Mouse (Mus musculus) small intestine, adult 2 months (tissue): ENCODE results near the gene Shkbp1. TPM values are rescaled to one million over a fixed set of nuclear protein-coding genes. Genes with fewer than 3 reads are reported as not detected.

ENCODE experiments used
- H3K27ac ChIP-seq: fragments of 200-500 bp; 2 replicates; pipeline ENCODE4 v1.5.1; 2012; ENCODE audit warnings: low read depth, low read length, control low read depth, inconsistent platforms; ENCODE audit not compliant: insufficient read depth
- H3K27me3 ChIP-seq: fragments of 200-500 bp; 2 replicates; pipeline ENCODE4 v1.6.1; 2012; ENCODE audit warnings: mild to moderate bottlenecking, moderate library complexity, low read length, inconsistent platforms; ENCODE audit not compliant: control insufficient read depth, insufficient read depth
- H3K36me3 ChIP-seq: fragments of 200-500 bp; 2 replicates; pipeline ENCODE4 v1.6.1; 2012; ENCODE audit warnings: mild to moderate bottlenecking, low read length, control low read depth, inconsistent platforms; ENCODE audit not compliant: control insufficient read depth, insufficient read depth
- H3K4me1 ChIP-seq: fragments of 200-500 bp; 2 replicates; pipeline ENCODE4 v1.6.1; 2012; ENCODE audit warnings: low read length, inconsistent platforms, mixed read lengths; ENCODE audit not compliant: control insufficient read depth, insufficient read depth, insufficient read length
- H3K4me3 ChIP-seq: fragments of 200-500 bp; 2 replicates; pipeline ENCODE4 v1.5.1; 2012; ENCODE audit warnings: low read depth, mild to moderate bottlenecking, control low read depth, inconsistent platforms, low read length, moderate library complexity
- CTCF ChIP-seq: fragments of 200-500 bp; IDR thresholded peaks from 2 replicates; pipeline ENCODE4 v1.5.1; 2012; ENCODE audit warnings: low read depth, mild to moderate bottlenecking, control low read depth, inconsistent platforms, low read length, moderate library complexity, mixed read lengths; ENCODE audit not compliant: insufficient replicate concordance, insufficient read length; ENCODE audit errors: extremely low read depth
- POLR2A ChIP-seq: fragments of 200-500 bp; IDR thresholded peaks from 2 replicates; pipeline ENCODE4 v1.6.1; 2012; ENCODE audit warnings: low read depth, mild to moderate bottlenecking, control low read depth, inconsistent platforms, low read length, moderate library complexity
- WGBS: fragments of 180-500 bp; shearing (Covaris S2); methylation state at CpG from one replicate; pipeline ENCODE4 v1.1.7; 2018; 5-methylcytosine and 5-hydroxymethylcytosine counted together
- polyA plus RNA-seq: library from polyadenylated mRNA; depleted of rRNA; stranded (reverse); fragments of >200 nt; gene quantifications from 2 replicates; pipeline ENCODE4 v1.2.3, GENCODE M21; 2012; rRNA removed

Shkbp1 gene
- polyA plus RNA-seq, 1 experiment = 115 TPM

DNA sequence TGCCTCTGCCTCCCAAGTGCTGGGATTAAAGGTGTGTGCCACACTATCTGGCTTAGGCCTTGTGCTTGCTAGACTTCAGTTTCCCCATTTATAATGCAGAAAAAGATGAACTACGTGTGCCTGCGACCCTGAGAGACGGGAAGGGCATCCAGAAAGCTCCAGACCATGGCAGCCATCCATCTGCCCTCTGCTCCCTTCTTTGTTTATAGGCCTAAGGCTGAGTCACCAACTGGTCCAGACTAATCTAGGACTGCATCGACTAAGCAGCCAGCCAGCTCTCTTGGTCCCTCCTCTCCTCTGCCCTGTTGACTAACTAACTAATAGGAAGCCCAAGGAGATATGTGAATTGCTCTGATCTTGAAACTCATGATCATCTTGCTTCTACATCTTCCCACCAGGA, 59.9 kb downstream of the Shkbp1 start:
- H3K36me3 ChIP-seq = no peaks in the 10 kb centered on the region
- no peak overlapping the region for H3K27ac ChIP-seq
- peaks cover 2% of the 10 kb centered on the region; the same call in 1 of the 2 replicates for H3K4me1 ChIP-seq
- H3K27me3 ChIP-seq = no peaks in the 10 kb centered on the region
- TF ChIP-seq POLR2A (no peak), CTCF (no peak)
- H3K4me3 ChIP-seq = no peak overlapping the region
- WGBS = 15% methylated on average over 4 of the region's 4 CpGs

Other genes with a start within 250 kb of the Shkbp1 start
- gene Cyp2f2, start 236.1 kb downstream of the Shkbp1 start, polyA plus RNA-seq = 0.24 and 0.30 TPM in 2 replicates
- not detected in 2 replicates for gene Cyp2t4, start 202.3 kb downstream of the Shkbp1 start, polyA plus RNA-seq
- gene Egln2, start 189.2 kb downstream of the Shkbp1 start, polyA plus RNA-seq = 64.8 and 129 TPM in 2 replicates
- gene Rab4b, start 177.1 kb downstream of the Shkbp1 start, polyA plus RNA-seq = 42.9 and 77.3 TPM in 2 replicates
- gene Gm21983, start 174.9 kb downstream of the Shkbp1 start, polyA plus RNA-seq = 0.23 TPM in 1 of 2 replicates, not detected in the other
- 9.6 TPM in 1 of 2 replicates, not detected in the other for gene Mia, start 174.9 kb downstream of the Shkbp1 start, polyA plus RNA-seq
- 6.4 and 9.5 TPM in 2 replicates for gene BC024978, start 160.2 kb downstream of the Shkbp1 start, polyA plus RNA-seq
- gene Snrpa, start 159.7 kb downstream of the Shkbp1 start, polyA plus RNA-seq = 73.2 and 138 TPM in 2 replicates
- 15.3 and 44.6 TPM in 2 replicates for gene Itpkc, start 127.4 kb downstream of the Shkbp1 start, polyA plus RNA-seq
- gene Coq8b, start 123.0 kb downstream of the Shkbp1 start, polyA plus RNA-seq = 34.7 and 60.7 TPM in 2 replicates
- 8.3 and 9.0 TPM in 2 replicates for gene Numbl, start 97.6 kb downstream of the Shkbp1 start, polyA plus RNA-seq
- gene Ltbp4, start 18.3 kb downstream of the Shkbp1 start, polyA plus RNA-seq = 136 and 163 TPM in 2 replicates
- not detected in 2 replicates for gene Gm20479, start 1.4 kb upstream of the Shkbp1 start, polyA plus RNA-seq
- gene Sptbn4, start 91.7 kb upstream of the Shkbp1 start, polyA plus RNA-seq = 0.19 and 0.28 TPM in 2 replicates
- gene Blvrb, start 92.0 kb upstream of the Shkbp1 start, polyA plus RNA-seq = 79.1 and 142 TPM in 2 replicates
- 5.3 and 12.8 TPM in 2 replicates for gene Sertad3, start 117.7 kb upstream of the Shkbp1 start, polyA plus RNA-seq
- gene Sertad1, start 130.9 kb upstream of the Shkbp1 start, polyA plus RNA-seq = 47.2 and 156 TPM in 2 replicates
- 0.37 and 0.68 TPM in 2 replicates for gene Prx, start 143.3 kb upstream of the Shkbp1 start, polyA plus RNA-seq
- 0.43 and 0.72 TPM in 2 replicates for gene Hipk4, start 167.2 kb upstream of the Shkbp1 start, polyA plus RNA-seq
- gene Pld3, start 197.2 kb upstream of the Shkbp1 start, polyA plus RNA-seq = 72.2 and 75.6 TPM in 2 replicates
- gene 2310022A10Rik, start 197.2 kb upstream of the Shkbp1 start, polyA plus RNA-seq = 9.8 and 19.7 TPM in 2 replicates
- 19.6 and 34.1 TPM in 2 replicates for gene Akt2, start 235.5 kb upstream of the Shkbp1 start, polyA plus RNA-seq